Mouse (Mus musculus) midbrain, embryonic 11.5 days (tissue): Measurements from ENCODE around the gene Samd13. TPM values are rescaled to one million over a fixed set of nuclear protein-coding genes. Genes with fewer than 3 reads are reported as not detected.

ENCODE experiments used
- ATAC-seq: fragments of 200-750 bp; cut with Nextera tagmentation; 2 replicates; pipeline ENCODE4 v1.8.0; 2017; ENCODE audit warnings: moderate TSS enrichment, moderate library complexity; ENCODE audit not compliant: low FRiP score
- DNase-seq: peaks from one replicate; pipeline ENCODE4 v3.0.0; 2015; ENCODE audit warnings: low spot score; ENCODE audit errors: missing footprints
- H3K27ac ChIP-seq: fragments of 300-500 bp; sonication (generic); 2 replicates; pipeline ENCODE4 v1.5.1; 2014; ENCODE audit warnings: low read depth, low read length
- H3K27me3 ChIP-seq: fragments of 300-500 bp; sonication (generic); 2 replicates; pipeline ENCODE4 v1.6.1; 2014; ENCODE audit warnings: mild to moderate bottlenecking, low read length, moderate library complexity, mixed read lengths; ENCODE audit not compliant: control insufficient read depth, insufficient read depth
- H3K36me3 ChIP-seq: fragments of 300-500 bp; sonication (generic); 2 replicates; pipeline ENCODE4 v1.6.1; 2014; ENCODE audit warnings: mild to moderate bottlenecking, low read length, moderate library complexity, mixed read lengths; ENCODE audit not compliant: control insufficient read depth, insufficient read depth
- H3K4me1 ChIP-seq: fragments of 300-500 bp; sonication (generic); 2 replicates; pipeline ENCODE4 v1.6.1; 2014; ENCODE audit warnings: low read length; ENCODE audit not compliant: control insufficient read depth, insufficient read depth
- H3K4me2 ChIP-seq: fragments of 300-500 bp; sonication (generic); 2 replicates; pipeline ENCODE4 v1.6.1; 2014; ENCODE audit warnings: mild to moderate bottlenecking, moderate library complexity
- H3K4me3 ChIP-seq: fragments of 300-500 bp; sonication (generic); 2 replicates; pipeline ENCODE4 v1.5.1; 2014; ENCODE audit warnings: low read depth, low read length
- H3K9ac ChIP-seq: fragments of 300-500 bp; sonication (generic); 2 replicates; pipeline ENCODE4 v1.6.1; 2014; ENCODE audit warnings: low read length
- H3K9me3 ChIP-seq: fragments of 300-500 bp; sonication (generic); 2 replicates; pipeline ENCODE4 v1.6.1; 2016; ENCODE audit warnings: low read length; ENCODE audit not compliant: control insufficient read depth
- WGBS: fragments of 180-500 bp; shearing (Covaris S2); extraction: QIAGEN DNeasy Blood & Tissue Kit; methylation state at CpG from one replicate; pipeline ENCODE4 v1.1.7; 2014; 5-methylcytosine and 5-hydroxymethylcytosine counted together
- polyA plus RNA-seq: library from polyadenylated mRNA; unstranded; fragments of >200 nt; fragmentation: Nextera tagmentation; extraction: Ambion mirVana; gene quantifications from 2 replicates; pipeline ENCODE4 v1.2.1, GENCODE M21; 2014

Gene Samd13
- polyA plus RNA-seq, 1 experiment from 2014 or later: 0.26 TPM

- Histone ChIP-seq H3K36me3 (no peaks in the 10 kb centered on the region), H3K27me3 (no peaks in the 10 kb centered on the region), H3K27ac (no peak overlapping the region), H3K4me3 (no peak overlapping the region), H3K4me2 (no peak overlapping the region), H3K9me3 (no peaks in the 10 kb centered on the region), H3K4me1 (peaks cover 8% of the 10 kb centered on the region; the same call in 1 of the 2 replicates), H3K9ac (no peak overlapping the region)
- no peak for ATAC-seq
- 90% methylated on average over 8 of the region's 8 CpGs for WGBS
- peak; percentile 78 for DNase-seq
Observed at GRCm38 (mm10) chr3:146681696-146682095, 3.7 kb downstream of the Samd13 start.

DNA sequence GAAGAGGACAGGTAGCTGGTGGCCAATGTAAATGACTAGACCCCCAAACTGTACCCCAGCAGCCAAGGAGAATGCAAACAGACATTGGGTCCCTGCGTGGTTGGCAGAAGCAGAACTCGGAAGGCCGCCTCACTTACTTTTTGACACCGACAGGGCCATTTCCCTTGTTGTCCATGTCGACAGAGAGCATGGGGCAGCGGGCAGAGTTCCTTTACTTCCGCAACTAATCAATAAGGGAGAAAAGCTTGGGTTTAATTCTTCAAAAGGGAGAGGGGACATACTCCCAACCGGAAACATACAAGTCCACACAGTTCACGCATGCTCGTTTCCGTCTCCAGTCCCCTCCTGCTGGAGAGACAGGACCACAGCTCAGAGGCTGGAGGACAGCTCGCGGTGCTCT lies 4.8 kb downstream of the Samd13 start:
- Histone ChIP-seq H3K4me3 (no peak overlapping the region), H3K9me3 (no peaks in the 10 kb centered on the region), H3K27me3 (no peaks in the 10 kb centered on the region), H3K4me1 (peaks cover 8% of the 10 kb centered on the region; the same call in 1 of the 2 replicates), H3K27ac (no peak overlapping the region), H3K36me3 (no peaks in the 10 kb centered on the region), H3K4me2 (no peak overlapping the region), H3K9ac (no peak overlapping the region)
- DNase-seq: peak; percentile 76
- 93% methylated on average over 13 of the region's 13 CpGs for WGBS
- ATAC-seq: no peak

- ATAC-seq: no peak
- 92% methylated on average over 16 of the region's 16 CpGs for WGBS
- no peaks in the 10 kb centered on the region for H3K9me3 ChIP-seq
- no peak for DNase-seq
- no peak overlapping the region for H3K4me3 ChIP-seq
- no peaks in the 10 kb centered on the region for H3K27me3 ChIP-seq
- H3K4me1 ChIP-seq: 0 out of 2 replicates have a peak, but pooled peaks cover 4% of the 10 kb centered on the region
- no peak overlapping the region for H3K9ac ChIP-seq
- no peak overlapping the region for H3K27ac ChIP-seq
- H3K36me3 ChIP-seq: no peaks in the 10 kb centered on the region
- no peak overlapping the region for H3K4me2 ChIP-seq
Observed at GRCm38 (mm10) chr3:146679646-146680045, 5.7 kb downstream of the Samd13 start.

GRCm38 (mm10) chr3:146676193-146676592 lies 9.2 kb downstream of the Samd13 start:
- Histone ChIP-seq H3K4me2 (no peak overlapping the region), H3K4me3 (no peak overlapping the region), H3K27me3 (no peaks in the 10 kb centered on the region), H3K9ac (no peak overlapping the region), H3K36me3 (no peaks in the 10 kb centered on the region), H3K27ac (no peak overlapping the region), H3K4me1 (no peaks in the 10 kb centered on the region), H3K9me3 (no peaks in the 10 kb centered on the region)
- DNase-seq (no peak), ATAC-seq (no peak)
- WGBS: 94% methylated on average over 4 of the region's 4 CpGs

- no peak overlapping the region for H3K4me3 ChIP-seq
- H3K9me3 ChIP-seq: no peaks in the 10 kb centered on the region
- H3K27me3 ChIP-seq: no peaks in the 10 kb centered on the region
- DNase-seq (no peak), ATAC-seq (no peak)
- H3K4me1 ChIP-seq: no peaks in the 10 kb centered on the region
- H3K36me3 ChIP-seq: no peaks in the 10 kb centered on the region
- H3K27ac ChIP-seq: no peak overlapping the region
- H3K9ac ChIP-seq: no peak overlapping the region
- 79% methylated on average over 1 of the region's 1 CpGs for WGBS
- no peak overlapping the region for H3K4me2 ChIP-seq
Observed at GRCm38 (mm10) chr3:146675101-146675500, 10.3 kb downstream of the Samd13 start.

DNA sequence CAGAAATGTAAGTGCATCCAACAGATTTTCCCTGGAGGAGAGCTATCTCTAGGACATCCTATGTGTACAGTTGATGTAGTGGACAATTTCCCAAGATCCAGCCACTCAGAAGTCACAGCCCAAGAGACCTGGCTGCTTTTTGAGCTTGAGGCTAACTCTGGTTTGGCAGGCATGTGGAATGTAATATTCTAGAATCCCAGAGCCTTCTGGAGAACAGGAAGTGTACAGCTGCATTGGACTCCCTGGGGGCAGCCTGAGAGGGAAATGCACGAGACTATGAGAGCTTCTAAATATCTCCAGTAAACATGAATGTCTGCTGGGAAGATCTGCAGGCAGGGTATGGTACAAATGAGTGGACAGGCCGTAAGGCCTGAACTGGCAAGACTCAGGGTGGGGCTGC lies 14.3 kb downstream of the Samd13 start:
- ATAC-seq (no peak), DNase-seq (no peak)
- H3K4me1 ChIP-seq: no peaks in the 10 kb centered on the region
- H3K27ac ChIP-seq: no peak overlapping the region
- 70% methylated on average over 2 of the region's 2 CpGs for WGBS
- H3K4me3 ChIP-seq: no peak overlapping the region
- H3K9me3 ChIP-seq: no peaks in the 10 kb centered on the region
- no peak overlapping the region for H3K9ac ChIP-seq
- H3K27me3 ChIP-seq: no peaks in the 10 kb centered on the region
- H3K4me2 ChIP-seq: no peak overlapping the region
- H3K36me3 ChIP-seq: no peaks in the 10 kb centered on the region

- H3K4me1 ChIP-seq: no peaks in the 10 kb centered on the region
- H3K4me3 ChIP-seq: no peak overlapping the region
- 84% methylated on average over 7 of the region's 7 CpGs for WGBS
- ATAC-seq: no peak
- H3K9ac ChIP-seq: no peak overlapping the region
- no peaks in the 10 kb centered on the region for H3K9me3 ChIP-seq
- H3K27ac ChIP-seq: no peak overlapping the region
- DNase-seq: no peak
- no peak overlapping the region for H3K4me2 ChIP-seq
- H3K36me3 ChIP-seq: no peaks in the 10 kb centered on the region
- H3K27me3 ChIP-seq: no peaks in the 10 kb centered on the region
Observed at GRCm38 (mm10) chr3:146661907-146662306, 23.5 kb downstream of the Samd13 start.

- Histone ChIP-seq H3K4me3 (no peak overlapping the region), H3K4me2 (no peak overlapping the region), H3K27me3 (no peaks in the 10 kb centered on the region), H3K27ac (no peak overlapping the region), H3K9me3 (no peaks in the 10 kb centered on the region), H3K36me3 (no peaks in the 10 kb centered on the region), H3K9ac (no peak overlapping the region), H3K4me1 (no peaks in the 10 kb centered on the region)
- ATAC-seq: no peak
- 87% methylated on average over 6 of the region's 6 CpGs for WGBS
- no peak for DNase-seq
Observed at GRCm38 (mm10) chr3:146661001-146661400, 24.4 kb downstream of the Samd13 start.

- Histone ChIP-seq H3K4me1 (no peaks in the 10 kb centered on the region), H3K9me3 (no peaks in the 10 kb centered on the region), H3K27ac (no peak overlapping the region), H3K36me3 (no peaks in the 10 kb centered on the region), H3K4me3 (no peak overlapping the region), H3K4me2 (no peak overlapping the region), H3K27me3 (no peaks in the 10 kb centered on the region), H3K9ac (no peak overlapping the region)
- ATAC-seq: no peak
- WGBS: 86% methylated on average over 5 of the region's 5 CpGs
- no peak for DNase-seq
Observed at GRCm38 (mm10) chr3:146659321-146659720, 26.1 kb downstream of the Samd13 start.
